Mouse (Mus musculus) embryonic stem cell, embryonic (primary cell): ENCODE measurements at regions not wholly inside any gene's neighbourhood (a gene's known extent, or its start where the extent isn't known, plus 50 kb on each side); places are given as distances from the start of the nearest gene placed in this dataset.

ENCODE experiments used
- CTCF ChIA-PET, 4 experiments: fragments of 300-600 bp in 2 of 4; fragments of 350-600 bp in 2 of 4; sonication (Branson Sonifier 250); formaldehyde crosslinking; loops; one replicate each; lab custom pipeline; 2022; ENCODE audit warnings: inconsistent platforms in 2 of 4; lab: Charles Lee
- POLR2A ChIA-PET, 4 experiments: fragments of 300-600 bp in 2 of 4; fragments of 350-600 bp in 2 of 4; sonication (Branson Sonifier 250); formaldehyde crosslinking; loops; one replicate each; lab custom pipeline; 2022; ENCODE audit warnings: antibody characterized with exemption in 4 of 4, inconsistent platforms in 1 of 4; lab: Charles Lee

- CTCF ChIA-PET, result interaction anchor here in 1 of 4 experiments (0.5 to 0.6 kb wide), 2 partner anchors 85 to 199 kb away, joined by 3 to 4 read pairs; no protein-coding TSS in a partner anchor
- POLR2A ChIA-PET, result no interaction called here
Observed at GRCm38 (mm10) chrX:99358784-99359183, 112.3 kb downstream of the Pja1 start.

GRCm38 (mm10) chrX:99358051-99358617, 112.9 kb downstream of the Pja1 start:
- CTCF ChIA-PET, result interaction anchor here in 1 of 4 experiments (0.6 kb wide), 1 partner anchor 199 kb away, joined by 4 read pairs; no protein-coding TSS in a partner anchor
- POLR2A ChIA-PET, result no interaction called here

- ChIA-PET POLR2A (no interaction called here), CTCF (no interaction called here)
Observed at GRCm38 (mm10) chrX:99355128-99355527, 115.9 kb downstream of the Pja1 start.

- POLR2A ChIA-PET, result interaction anchor here in 1 of 4 experiments (0.6 kb wide), 1 partner anchor 13 kb away, joined by 3 read pairs; no protein-coding TSS in a partner anchor
- CTCF ChIA-PET, result no interaction called here
Observed at GRCm38 (mm10) chrX:99350233-99350632, 120.8 kb downstream of the Pja1 start.

GRCm38 (mm10) chrX:99340223-99340622, 130.8 kb downstream of the Pja1 start:
- CTCF ChIA-PET, result no interaction called here
- POLR2A ChIA-PET, result no interaction called here

- ChIA-PET CTCF (interaction anchor here in 1 of 4 experiments (0.6 kb wide), 1 partner anchor 92 kb away, joined by 5 read pairs; no protein-coding TSS in a partner anchor), POLR2A (no interaction called here)
Observed at GRCm38 (mm10) chrX:99339081-99339876, 131.8 kb downstream of the Pja1 start.

GRCm38 (mm10) chrX:99336616-99337553, 134.2 kb downstream of the Pja1 start:
- CTCF ChIA-PET, result interaction anchor here in 2 of 4 experiments (0.7 to 1.2 kb wide), 2 partner anchors 78 to 251 kb away, joined by 3 to 4 read pairs; no protein-coding TSS in a partner anchor
- POLR2A ChIA-PET, result interaction anchor here in 2 of 4 experiments (0.7 to 1.6 kb wide), 2 partner anchors 11 to 14 kb away, joined by 3 to 4 read pairs; no protein-coding TSS in a partner anchor

- ChIA-PET CTCF (interaction anchor here in 2 of 4 experiments (0.7 kb wide), 2 partner anchors 195 to 250 kb away, joined by 3 to 4 read pairs; no protein-coding TSS in a partner anchor), POLR2A (interaction anchor here in 1 of 4 experiments (1.6 kb wide), 1 partner anchor 10 kb away, joined by 4 read pairs; no protein-coding TSS in a partner anchor)
Observed at GRCm38 (mm10) chrX:99335886-99336589, 135.0 kb downstream of the Pja1 start.

- POLR2A ChIA-PET, result interaction anchor here in 3 of 4 experiments (0.6 to 0.7 kb wide), 5 partner anchors 53 to 191 kb away, joined by 3 to 5 read pairs (median 4); no protein-coding TSS in a partner anchor
- CTCF ChIA-PET, result interaction anchor here in 3 of 4 experiments (0.6 to 0.7 kb wide), 3 partner anchors 232 to 714 kb away, joined by 3 to 4 read pairs (median 3); partner anchors contain the start of gene Stard8 (in 1 of the 3)
Observed at GRCm38 (mm10) chrX:99332457-99332770, 138.7 kb downstream of the Pja1 start.

GRCm38 (mm10) chrX:99331764-99332456, 139.2 kb downstream of the Pja1 start:
- POLR2A ChIA-PET, result interaction anchor here in 3 of 4 experiments (0.6 to 0.8 kb wide), 7 partner anchors 9 to 314 kb away, joined by 3 to 5 read pairs (median 4); no protein-coding TSS in a partner anchor
- CTCF ChIA-PET, result interaction anchor here in 3 of 4 experiments (0.6 to 0.7 kb wide), 3 partner anchors 232 to 714 kb away, joined by 3 to 4 read pairs (median 3); partner anchors contain the start of gene Stard8 (in 1 of the 3)

GRCm38 (mm10) chrX:99330386-99330785, 140.7 kb downstream of the Pja1 start:
- POLR2A ChIA-PET, result no interaction called here
- CTCF ChIA-PET, result no interaction called here

- POLR2A ChIA-PET, result interaction anchor here in 2 of 4 experiments (0.6 kb wide), 2 partner anchors 45 to 63 kb away, joined by 3 read pairs; no protein-coding TSS in a partner anchor
- CTCF ChIA-PET, result no interaction called here
Observed at GRCm38 (mm10) chrX:99328576-99328975, 142.5 kb downstream of the Pja1 start.

GRCm38 (mm10) chrX:99326167-99326566, 144.9 kb downstream of the Pja1 start:
- ChIA-PET POLR2A (interaction anchor here in 2 of 4 experiments (1.0 to 1.3 kb wide), 3 partner anchors 10 to 190 kb away, joined by 3 to 5 read pairs (median 4); partner anchors contain the start of gene Efnb1 (in 2 of the 2)), CTCF (interaction anchor here in 1 of 4 experiments (0.7 kb wide), 1 partner anchor 138 kb away, joined by 3 read pairs; no protein-coding TSS in a partner anchor)

- ChIA-PET POLR2A (interaction anchor here in 1 of 4 experiments (0.7 to 0.9 kb wide), 2 partner anchors 66 to 232 kb away, joined by 3 to 5 read pairs; no protein-coding TSS in a partner anchor), CTCF (no interaction called here)
Observed at GRCm38 (mm10) chrX:99325460-99325859, 145.6 kb downstream of the Pja1 start.

- CTCF ChIA-PET, result no interaction called here
Observed at GRCm38 (mm10) chrX:99324546-99325170, 146.4 kb downstream of the Pja1 start.

GRCm38 (mm10) chrX:99319791-99320190, 151.3 kb downstream of the Pja1 start:
- ChIA-PET POLR2A (no interaction called here), CTCF (no interaction called here)

More at GRCm38 (mm10) chrX:99324546-99325170, 146.4 kb downstream of the Pja1 start:
- POLR2A ChIA-PET, result interaction anchor here in 2 of 4 experiments (0.6 to 0.9 kb wide), 2 partner anchors 232 to 269 kb away, joined by 4 to 5 read pairs; no protein-coding TSS in a partner anchor
